Mouse (Mus musculus) kidney, embryonic 16.5 days (tissue): ENCODE data around the gene Lin7a. TPM values are rescaled to one million over a fixed set of nuclear protein-coding genes. Genes with fewer than 3 reads are reported as not detected.

Experiments used
- ATAC-seq: fragments of 200-750 bp; cut with Nextera tagmentation; 2 replicates; pipeline ENCODE4 v1.8.0; 2017; ENCODE audit warnings: moderate TSS enrichment; ENCODE audit not compliant: low FRiP score, low TSS enrichment
- H3K27ac ChIP-seq: fragments of 300-500 bp; sonication (generic); 2 replicates; pipeline ENCODE4 v1.5.1; 2014; ENCODE audit warnings: low read length
- H3K27me3 ChIP-seq: fragments of 300-500 bp; sonication (generic); 2 replicates; pipeline ENCODE4 v1.6.1; 2014; ENCODE audit warnings: low read length, control low read depth, mixed read lengths; ENCODE audit not compliant: insufficient read depth
- H3K36me3 ChIP-seq: fragments of 300-500 bp; sonication (generic); 2 replicates; pipeline ENCODE4 v1.6.1; 2014; ENCODE audit warnings: low read length, control low read depth, mixed read lengths; ENCODE audit not compliant: insufficient read depth
- H3K4me1 ChIP-seq: fragments of 300-500 bp; sonication (generic); 2 replicates; pipeline ENCODE4 v1.6.1; 2014; ENCODE audit warnings: low read length, control low read depth, mixed read lengths; ENCODE audit not compliant: insufficient read depth
- H3K4me2 ChIP-seq: fragments of 300-500 bp; sonication (generic); replicated peaks from 2 replicates; pipeline ENCODE4 v1.6.1; 2014; ENCODE audit warnings: low read depth, low read length
- H3K4me3 ChIP-seq: fragments of 300-500 bp; sonication (generic); 2 replicates; pipeline ENCODE4 v1.5.1; 2014; ENCODE audit warnings: mild to moderate bottlenecking, low read length
- H3K9ac ChIP-seq: fragments of 300-500 bp; sonication (generic); replicated peaks from 2 replicates; pipeline ENCODE4 v1.6.1; 2014; ENCODE audit warnings: low read length
- H3K9me3 ChIP-seq: fragments of 300-500 bp; sonication (generic); 2 replicates; pipeline ENCODE4 v1.6.1; 2016; ENCODE audit warnings: low read length, control low read depth
- WGBS: fragments of 180-500 bp; shearing (Covaris S2); extraction: QIAGEN DNeasy Blood & Tissue Kit; methylation state at CpG from one replicate; pipeline ENCODE4 v1.1.7; 2014; 5-methylcytosine and 5-hydroxymethylcytosine counted together
- polyA plus RNA-seq: library from polyadenylated mRNA; unstranded; fragments of >200 nt; fragmentation: Nextera tagmentation; extraction: Ambion mirVana; gene quantifications from 2 replicates; pipeline ENCODE4 v1.2.1, GENCODE M21; 2015

Lin7a gene
- polyA plus RNA-seq, 1 experiment from 2014 or later = 1.7 TPM

DNA sequence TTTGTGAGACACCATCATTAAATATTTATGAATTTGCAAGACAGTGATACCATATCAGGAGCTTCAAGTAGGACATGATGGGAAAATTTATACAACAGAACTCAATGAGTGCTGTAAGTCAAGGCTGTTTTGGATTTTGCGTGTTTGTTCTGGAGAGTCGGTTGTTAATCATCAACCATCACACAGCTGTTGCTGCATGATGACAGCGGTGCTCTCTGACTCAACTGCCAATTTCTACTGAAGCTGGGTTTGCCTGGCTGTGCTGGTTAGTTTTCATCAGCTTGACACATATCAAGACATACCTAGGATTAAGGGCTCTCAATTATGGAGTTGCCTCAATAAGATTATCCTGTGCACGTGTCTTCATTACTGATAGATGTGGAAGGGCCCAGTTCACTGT lies 41.1 kb downstream of the Lin7a start:
- Histone ChIP-seq H3K27me3 (no peaks in the 10 kb centered on the region), H3K9me3 (no peaks in the 10 kb centered on the region), H3K27ac (no peak overlapping the region), H3K4me3 (no peak overlapping the region), H3K4me1 (no peaks in the 10 kb centered on the region), H3K4me2 (no peak overlapping the region), H3K36me3 (no peaks in the 10 kb centered on the region), H3K9ac (no peak overlapping the region)
- no peak for ATAC-seq
- WGBS = 78% methylated on average over 4 of the region's 4 CpGs

DNA sequence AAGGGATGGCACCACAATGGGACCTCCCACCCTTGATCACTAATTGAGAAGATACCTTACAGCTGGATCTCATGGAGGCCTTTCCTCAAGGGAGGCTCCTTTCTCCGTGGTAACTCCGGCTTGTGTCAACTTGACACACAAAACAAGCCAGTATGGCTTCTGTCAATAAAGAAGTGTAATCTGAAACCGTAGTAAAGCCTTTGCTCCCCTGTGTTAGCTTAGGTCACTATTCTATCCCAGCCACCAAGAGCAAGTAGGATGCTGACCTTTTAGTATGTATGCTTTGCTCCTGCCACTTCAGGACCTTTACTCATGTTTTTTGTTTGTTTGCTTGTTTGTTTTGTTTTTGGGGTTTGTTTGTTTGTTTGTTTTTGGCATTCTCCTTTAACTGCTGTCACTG lies 41.9 kb downstream of the Lin7a start:
- no peak for ATAC-seq
- no peak overlapping the region for H3K9ac ChIP-seq
- 24% methylated on average over 3 of the region's 3 CpGs for WGBS

GRCm38 (mm10) chr10:107315251-107315650 lies 43.8 kb downstream of the Lin7a start:
- Histone ChIP-seq H3K4me2 (no peak overlapping the region), H3K36me3 (no peaks in the 10 kb centered on the region), H3K27ac (no peak overlapping the region), H3K27me3 (no peaks in the 10 kb centered on the region), H3K4me1 (no peaks in the 10 kb centered on the region), H3K4me3 (no peak overlapping the region), H3K9me3 (no peaks in the 10 kb centered on the region), H3K9ac (no peak overlapping the region)
- no peak for ATAC-seq

More for the DNA sequence above, 41.9 kb downstream of the Lin7a start:
- Histone ChIP-seq H3K27ac (no peak overlapping the region), H3K4me3 (no peak overlapping the region), H3K4me1 (no peaks in the 10 kb centered on the region), H3K27me3 (no peaks in the 10 kb centered on the region), H3K36me3 (no peaks in the 10 kb centered on the region), H3K4me2 (no peak overlapping the region), H3K9me3 (no peaks in the 10 kb centered on the region)

DNA sequence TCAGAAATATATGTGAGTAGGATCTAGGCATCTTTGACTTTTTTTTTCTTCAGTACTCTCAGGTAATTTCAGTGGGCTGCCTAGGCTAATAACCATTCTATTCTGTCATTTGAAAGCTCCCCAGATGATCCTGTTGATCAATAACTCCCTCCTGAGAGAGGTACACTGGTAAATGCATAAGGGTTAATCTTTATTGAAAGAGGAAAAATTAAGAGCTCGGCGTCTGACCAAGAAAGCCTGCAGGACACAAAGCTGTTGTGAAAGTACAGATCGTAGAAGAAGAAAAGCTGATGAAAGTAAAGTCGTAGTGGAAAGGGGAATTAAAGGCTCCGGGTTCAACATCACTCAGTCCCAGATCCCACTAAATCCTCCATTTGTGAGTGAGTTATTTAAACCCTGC lies 44.2 kb downstream of the Lin7a start:
- ATAC-seq = no peak

DNA sequence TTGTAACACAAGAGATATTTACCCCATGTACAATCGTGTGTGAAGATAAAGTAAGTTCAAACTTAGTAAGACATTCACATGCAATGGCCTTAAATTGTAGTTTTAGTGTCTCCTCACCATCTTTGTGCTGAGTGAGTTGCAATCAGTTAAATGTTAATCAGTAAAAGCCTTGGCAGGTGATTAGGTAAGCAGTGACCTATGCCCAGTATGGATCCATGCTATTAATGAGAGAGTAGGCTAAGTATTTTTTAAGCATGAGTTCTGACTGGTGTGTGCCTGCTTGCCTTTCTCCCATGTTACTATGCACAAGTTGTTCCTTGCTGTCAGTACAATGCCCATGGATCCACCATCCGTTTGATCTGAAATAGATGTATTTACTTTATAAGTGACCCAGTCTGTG lies 44.6 kb downstream of the Lin7a start:
- Histone ChIP-seq H3K4me3 (no peak overlapping the region), H3K27me3 (no peaks in the 10 kb centered on the region), H3K36me3 (no peaks in the 10 kb centered on the region), H3K27ac (no peak overlapping the region), H3K9me3 (no peaks in the 10 kb centered on the region), H3K4me1 (no peaks in the 10 kb centered on the region), H3K9ac (no peak overlapping the region), H3K4me2 (no peak overlapping the region)
- peak; percentile 74; the same call in 1 of the 2 replicates for ATAC-seq
- 78% methylated on average over 2 of the region's 2 CpGs for WGBS

More for the DNA sequence above, 44.2 kb downstream of the Lin7a start:
- Histone ChIP-seq H3K9ac (no peak overlapping the region), H3K27ac (no peak overlapping the region), H3K27me3 (no peaks in the 10 kb centered on the region), H3K4me3 (no peak overlapping the region), H3K36me3 (no peaks in the 10 kb centered on the region), H3K4me1 (no peaks in the 10 kb centered on the region), H3K9me3 (no peaks in the 10 kb centered on the region), H3K4me2 (no peak overlapping the region)
- WGBS = 69% methylated on average over 5 of the region's 5 CpGs

GRCm38 (mm10) chr10:107319648-107320047 lies 48.2 kb downstream of the Lin7a start:
- Histone ChIP-seq H3K9ac (no peak overlapping the region), H3K36me3 (no peaks in the 10 kb centered on the region), H3K4me2 (no peak overlapping the region), H3K4me1 (no peaks in the 10 kb centered on the region), H3K9me3 (no peaks in the 10 kb centered on the region), H3K27ac (no peak overlapping the region), H3K4me3 (no peak overlapping the region), H3K27me3 (no peaks in the 10 kb centered on the region)
- WGBS = 90% methylated on average over 2 of the region's 2 CpGs
- ATAC-seq = no peak

DNA sequence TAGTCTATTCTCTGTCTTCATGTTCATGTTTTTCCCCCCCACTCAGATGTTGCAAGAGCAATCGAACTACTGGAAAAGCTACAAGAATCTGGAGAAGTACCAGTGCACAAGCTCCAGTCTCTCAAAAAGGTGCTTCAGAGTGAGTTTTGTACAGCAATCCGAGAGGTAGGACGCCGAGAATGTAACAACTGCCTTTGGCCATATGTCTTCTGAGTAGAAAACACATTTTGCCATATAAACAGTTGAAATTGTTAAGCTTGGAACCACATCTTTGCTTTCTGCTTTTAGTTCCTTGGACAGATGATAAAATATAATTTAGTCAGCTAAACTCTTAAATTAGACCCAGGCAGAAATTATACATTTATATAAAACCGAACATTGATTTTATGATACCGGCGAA lies 52.4 kb downstream of the Lin7a start:
- Histone ChIP-seq H3K27ac (no peak overlapping the region), H3K36me3 (no peaks in the 10 kb centered on the region), H3K9ac (no peak overlapping the region), H3K9me3 (no peaks in the 10 kb centered on the region), H3K4me1 (no peaks in the 10 kb centered on the region), H3K27me3 (no peaks in the 10 kb centered on the region), H3K4me3 (no peak overlapping the region), H3K4me2 (no peak overlapping the region)
- ATAC-seq = no peak
- WGBS = 92% methylated on average over 7 of the region's 7 CpGs

DNA sequence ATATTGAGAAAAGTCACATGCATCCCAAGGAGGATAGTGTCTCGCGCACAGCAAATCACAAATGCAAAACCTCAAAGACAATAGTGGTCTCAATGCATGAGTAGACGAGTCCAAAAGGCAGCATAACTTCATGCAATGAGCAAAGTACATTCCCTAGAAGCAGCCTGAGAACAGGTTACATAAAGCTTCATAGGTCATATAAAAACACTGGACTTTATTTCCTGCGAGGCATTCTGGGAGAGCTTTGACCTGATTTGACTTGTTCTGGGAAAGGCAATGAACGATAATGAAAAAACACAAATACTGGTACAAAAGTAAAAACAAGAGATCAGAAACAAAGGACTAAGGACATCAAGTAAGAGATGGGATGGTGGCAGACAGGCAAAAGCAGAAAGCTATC lies 54.1 kb downstream of the Lin7a start:
- Histone ChIP-seq H3K36me3 (no peaks in the 10 kb centered on the region), H3K4me2 (no peak overlapping the region), H3K27ac (no peak overlapping the region), H3K9me3 (no peaks in the 10 kb centered on the region), H3K27me3 (no peaks in the 10 kb centered on the region), H3K9ac (no peak overlapping the region), H3K4me1 (no peaks in the 10 kb centered on the region), H3K4me3 (no peak overlapping the region)
- ATAC-seq = no peak
- 88% methylated on average over 5 of the region's 5 CpGs for WGBS

- Histone ChIP-seq H3K4me3 (no peak overlapping the region), H3K9me3 (no peaks in the 10 kb centered on the region), H3K9ac (no peak overlapping the region), H3K4me1 (no peaks in the 10 kb centered on the region), H3K27ac (no peak overlapping the region), H3K36me3 (no peaks in the 10 kb centered on the region), H3K27me3 (no peaks in the 10 kb centered on the region), H3K4me2 (no peak overlapping the region)
- ATAC-seq = no peak
- WGBS = 93% methylated on average over 3 of the region's 3 CpGs
These were observed 68.0 kb downstream of the Lin7a start for GRCm38 (mm10) chr10:107339524-107339923.

DNA sequence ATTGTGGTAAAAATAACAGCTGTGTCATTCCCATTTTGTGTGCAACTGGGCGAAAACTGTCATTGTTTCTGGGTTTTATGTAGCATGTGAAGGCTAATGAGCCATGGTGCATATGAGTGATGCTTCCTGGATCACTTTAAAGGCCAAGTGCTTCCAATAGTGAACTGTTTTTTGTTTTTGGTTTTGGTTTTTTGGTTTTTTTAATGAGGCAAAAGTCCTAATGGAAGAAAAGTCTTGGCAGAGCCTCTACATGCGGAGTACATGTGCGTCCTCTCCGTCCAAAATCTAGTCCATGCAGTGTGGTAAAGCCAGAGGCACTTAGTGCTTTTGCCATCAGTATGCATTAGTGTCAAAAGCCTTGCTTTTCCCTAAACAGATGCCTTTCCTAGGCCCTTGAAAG lies 69.7 kb downstream of the Lin7a start:
- no peaks in the 10 kb centered on the region for H3K4me1 ChIP-seq
- no peak for ATAC-seq
- H3K4me2 ChIP-seq = no peak overlapping the region
- no peaks in the 10 kb centered on the region for H3K36me3 ChIP-seq
- H3K9ac ChIP-seq = no peak overlapping the region
- WGBS = 56% methylated on average over 4 of the region's 4 CpGs
- H3K9me3 ChIP-seq = no peaks in the 10 kb centered on the region
- no peak overlapping the region for H3K27ac ChIP-seq
- no peak overlapping the region for H3K4me3 ChIP-seq
- H3K27me3 ChIP-seq = no peaks in the 10 kb centered on the region

DNA sequence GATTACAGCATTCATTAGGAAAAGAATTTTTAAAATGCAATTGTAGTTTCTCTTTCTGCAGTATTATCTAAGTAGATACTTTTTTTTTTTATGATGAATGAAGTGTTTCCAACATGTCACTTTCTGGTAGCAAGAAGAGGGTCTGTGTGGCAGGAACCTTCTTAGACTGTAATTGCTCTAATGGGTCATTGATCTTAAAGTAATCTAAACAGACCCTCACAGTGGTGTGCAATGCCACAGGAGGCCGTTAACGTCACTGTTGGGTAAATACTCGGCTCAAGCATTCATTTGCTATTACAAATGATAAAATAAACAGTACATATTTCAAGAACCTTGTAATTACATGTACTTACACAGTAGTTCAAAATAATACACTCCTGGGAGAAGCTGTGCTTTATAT lies 72.7 kb downstream of the Lin7a start:
- Histone ChIP-seq H3K4me1 (no peaks in the 10 kb centered on the region), H3K9ac (no peak overlapping the region), H3K9me3 (no peaks in the 10 kb centered on the region), H3K4me3 (no peak overlapping the region), H3K27ac (no peak overlapping the region), H3K4me2 (no peak overlapping the region), H3K36me3 (no peaks in the 10 kb centered on the region), H3K27me3 (no peaks in the 10 kb centered on the region)
- no peak for ATAC-seq
- 35% methylated on average over 3 of the region's 3 CpGs for WGBS
